Mouse (Mus musculus): ENCODE data around the gene Esyt1.

GRCm38 (mm10) chr10:128575063-128575462 lies 49.4 kb upstream of the Esyt1 start:
- TF ChIP-seq CHD1 (IDR thresholded peaks at IDR 0.05; ENCODE audit: low read depth, low read length) (no peak), CTCF (conservative IDR thresholded peaks at IDR 0.05 in 1 of 2, IDR thresholded peaks at IDR 0.05 in 1 of 2; ENCODE audit: low read depth in 2 of 2, low read length in 2 of 2) (peak; percentile 28 to 59; a peak in 3 of 4 replicates), POLR2A (IDR thresholded peaks at IDR 0.05; ENCODE audit: low read depth, low read length) (no peak), EP300 (IDR thresholded peaks at IDR 0.05; ENCODE audit: low read length) (no peak), HCFC1 (IDR thresholded peaks at IDR 0.05; ENCODE audit: low read depth, low read length) (no peak), KAT2A (IDR thresholded peaks at IDR 0.05; ENCODE audit: insufficient replicate concordance, low read length) (no peak), POLR2AphosphoS2 (IDR thresholded peaks at IDR 0.05; ENCODE audit: low read depth, low read length) (no peak), MAZ (IDR thresholded peaks at IDR 0.05; ENCODE audit: low read depth, low read length) (no peak)

Data from CH12.LX (cell line).